Mouse (Mus musculus) left cerebral cortex, postnatal 36 days (tissue): ENCODE results near the gene Unc45a. TPM values are rescaled to one million over a fixed set of nuclear protein-coding genes. Genes with fewer than 3 reads are reported as not detected.

Experiments used
- DNase-seq, 2 experiments: peaks; one replicate each; pipeline ENCODE4 v3.0.0; 2021 to 2022; ENCODE audit warnings: low spot score in 2 of 2, mixed read lengths in 1 of 2
- intact Hi-C: fragments of 180-260 bp; cut with DNase I; formaldehyde crosslinking; loops from one replicate; pipeline ENCODE4 v1.15.1; 2025
- total RNA-seq, 2 experiments: library from RNA; stranded (reverse); gene quantifications; 2 replicates each; pipeline ENCODE4 v1.2.3; 2021

The Unc45a gene
- total RNA-seq, 2 experiments from 2014 or later = 36.4 to 39.6 TPM

DNA sequence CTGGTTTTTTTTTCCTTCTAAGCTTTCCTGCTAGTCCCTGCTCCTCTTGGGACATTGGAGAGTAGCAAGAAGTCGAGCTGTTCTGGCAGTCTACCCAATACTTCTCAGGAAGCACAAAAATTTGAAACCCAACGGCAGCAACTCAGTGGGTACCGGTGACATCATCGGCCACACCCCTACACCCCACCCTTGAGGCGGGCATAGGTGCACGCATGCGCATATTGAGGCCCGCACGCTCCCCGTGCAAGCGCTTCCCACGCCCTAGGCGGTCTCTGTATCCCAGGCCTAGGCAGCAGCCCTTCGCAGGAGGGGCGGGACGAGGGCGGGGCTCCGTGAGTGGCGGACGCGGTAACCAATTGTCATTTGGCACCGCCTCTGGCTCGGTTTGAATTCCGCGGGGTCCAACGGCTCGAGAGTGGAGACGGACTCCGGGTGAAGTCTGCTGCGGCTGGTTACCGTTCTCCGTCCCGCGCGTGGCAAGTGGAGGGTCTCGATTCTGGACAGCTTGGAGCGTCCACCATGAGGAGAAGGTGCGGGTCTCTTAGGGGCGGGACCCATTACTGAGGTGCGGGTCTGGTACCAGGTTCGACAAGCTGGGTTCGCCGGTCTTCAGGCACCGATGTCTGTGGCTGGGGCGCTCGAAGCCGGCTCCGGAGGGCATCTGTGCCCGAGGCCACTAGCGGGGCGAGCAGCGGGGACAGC, 46.6 kb downstream of the Unc45a start, which contains the start of gene Prc1:
Gene Prc1 (plus strand): TSS at position 389 of the 702 bp plus-strand sequence.
- intact Hi-C loops = no loop called here
- DNase-seq = peak; percentile 98 to 99

DNA sequence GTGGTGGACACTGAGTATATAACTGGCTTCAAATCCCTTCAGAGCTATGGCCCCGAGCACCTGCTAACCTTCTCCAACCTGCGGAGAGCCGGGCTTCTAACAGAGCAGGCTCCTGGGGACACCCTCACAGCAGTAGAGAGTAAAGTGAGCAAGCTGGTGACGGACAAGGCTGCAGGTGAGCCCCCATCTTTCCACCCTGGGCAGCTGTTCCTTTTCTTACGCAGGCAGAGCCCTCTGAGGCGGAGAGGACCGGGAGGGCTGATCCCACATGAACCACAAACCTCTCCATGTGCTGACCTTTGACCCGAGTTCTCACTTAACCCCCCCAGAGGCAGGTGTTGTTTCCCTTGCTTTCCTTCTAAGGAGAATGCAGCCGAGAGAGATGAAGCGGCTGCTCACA, 53.1 kb downstream of the Unc45a start:
- DNase-seq = no peak
- intact Hi-C loops = no loop called here

DNA sequence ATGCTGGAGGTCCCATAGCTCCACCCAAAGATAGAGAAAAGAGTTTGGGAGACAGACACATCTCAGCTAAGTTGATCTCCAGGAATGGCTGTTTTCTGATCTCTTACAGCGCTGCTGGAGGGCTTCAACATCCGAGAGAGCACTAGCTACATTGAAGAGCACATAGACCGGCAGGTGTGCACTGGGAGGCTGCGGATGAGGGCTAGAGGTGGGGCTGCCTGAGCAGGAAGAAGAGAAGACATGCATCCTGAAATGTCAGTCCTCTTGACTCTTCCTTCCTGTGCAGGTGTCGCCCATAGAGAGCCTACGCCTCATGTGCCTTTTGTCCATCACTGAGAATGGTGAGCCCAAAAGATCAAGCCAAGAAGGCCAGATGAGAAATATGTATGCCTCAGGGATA, 55.1 kb downstream of the Unc45a start:
- DNase-seq = no peak
- intact Hi-C loops = no loop called here

DNA sequence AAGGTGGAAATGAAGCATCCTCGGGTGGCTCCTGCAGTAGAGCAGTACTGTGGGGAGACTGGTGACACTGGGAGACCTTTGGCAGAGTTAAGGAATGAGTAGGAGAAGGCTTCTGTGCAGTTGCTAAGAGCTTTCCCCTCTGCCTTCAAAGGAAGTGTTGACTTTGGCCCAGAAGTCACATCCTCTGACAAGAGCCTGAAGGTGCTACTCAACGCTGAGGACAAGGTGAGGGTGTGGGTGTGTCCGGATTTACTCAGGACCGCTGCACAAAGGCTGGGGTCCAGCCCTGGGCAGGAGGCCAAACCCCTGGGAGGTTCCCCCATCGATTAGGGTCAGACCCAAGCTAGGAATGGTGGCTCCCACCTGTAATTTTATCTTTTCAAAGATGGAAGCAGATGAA, 56.4 kb downstream of the Unc45a start:
- DNase-seq = no peak
- intact Hi-C loops = no loop called here

DNA sequence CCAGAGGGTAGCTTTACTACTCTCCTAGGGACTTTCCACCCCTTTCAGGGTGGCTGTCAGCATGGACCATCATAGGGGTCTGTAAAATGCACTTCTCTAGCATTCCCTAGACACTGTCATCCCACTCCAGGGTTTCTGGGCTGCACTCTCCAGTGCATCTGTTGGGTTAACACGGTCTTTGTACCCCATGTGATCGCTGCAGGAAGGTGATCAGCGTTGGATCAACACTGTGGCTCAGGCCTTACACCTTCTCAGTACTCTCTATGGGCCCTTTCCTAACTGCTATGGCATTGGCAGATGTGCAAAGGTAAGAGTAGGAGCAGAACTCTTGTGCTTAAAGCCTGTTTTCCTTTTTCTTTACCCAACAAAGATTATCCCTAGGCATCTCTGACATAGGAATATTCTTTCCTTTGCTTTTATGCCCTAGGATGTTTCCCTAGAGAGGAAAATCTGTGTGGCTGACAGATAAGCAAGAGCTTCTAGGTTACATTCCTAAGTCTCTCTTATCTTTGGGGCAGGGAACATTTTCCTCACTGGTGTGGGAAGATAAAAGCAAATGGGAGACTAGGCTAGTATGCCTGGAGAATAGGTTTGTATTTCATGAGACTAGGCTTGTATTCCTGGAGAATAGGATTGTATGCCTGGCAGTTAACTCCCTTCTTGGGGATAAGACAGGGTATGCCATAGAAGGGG, 57.4 kb downstream of the Unc45a start:
- no peak for DNase-seq
- intact Hi-C loops = no loop called here

DNA sequence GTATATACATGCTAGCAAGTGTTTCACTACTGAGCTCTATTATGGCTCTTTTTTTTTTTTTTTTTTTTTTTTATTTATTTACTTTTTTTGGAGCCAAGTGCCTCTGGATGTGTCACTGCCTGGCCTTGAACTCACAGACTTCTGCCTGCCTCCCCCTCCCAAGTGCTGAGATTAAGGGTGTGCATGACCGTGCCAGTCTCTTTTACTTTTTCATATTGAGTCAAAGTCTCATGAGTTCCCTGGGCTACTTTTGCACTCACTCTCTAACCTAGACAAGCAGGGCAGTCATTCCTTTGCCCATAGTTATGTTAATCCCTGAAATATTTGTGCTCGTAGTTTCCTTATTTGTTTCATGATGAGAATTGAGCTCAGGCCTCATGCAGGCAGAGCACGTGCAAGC, 59.2 kb downstream of the Unc45a start:
- DNase-seq = no peak
- intact Hi-C loops = no loop called here

DNA sequence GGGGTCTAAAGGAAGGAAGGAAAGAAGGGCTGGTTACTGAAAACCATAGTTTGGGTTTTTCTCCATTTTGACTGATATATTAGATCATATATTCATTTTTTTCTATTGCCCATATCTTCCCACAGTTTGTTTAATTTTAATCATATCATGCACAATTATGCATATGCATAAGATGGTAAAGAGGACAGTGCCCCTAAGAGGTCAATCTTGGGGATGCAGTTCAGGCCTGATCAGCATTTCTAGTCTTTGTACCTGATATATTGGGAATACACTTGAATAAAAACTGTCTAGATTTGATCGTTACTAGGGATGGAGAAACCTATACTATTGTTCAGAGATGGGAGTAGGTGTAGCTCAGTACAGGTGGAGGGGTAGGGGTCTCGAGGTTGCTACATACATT, 59.8 kb downstream of the Unc45a start:
- DNase-seq = no peak
- intact Hi-C loops = no loop called here

DNA sequence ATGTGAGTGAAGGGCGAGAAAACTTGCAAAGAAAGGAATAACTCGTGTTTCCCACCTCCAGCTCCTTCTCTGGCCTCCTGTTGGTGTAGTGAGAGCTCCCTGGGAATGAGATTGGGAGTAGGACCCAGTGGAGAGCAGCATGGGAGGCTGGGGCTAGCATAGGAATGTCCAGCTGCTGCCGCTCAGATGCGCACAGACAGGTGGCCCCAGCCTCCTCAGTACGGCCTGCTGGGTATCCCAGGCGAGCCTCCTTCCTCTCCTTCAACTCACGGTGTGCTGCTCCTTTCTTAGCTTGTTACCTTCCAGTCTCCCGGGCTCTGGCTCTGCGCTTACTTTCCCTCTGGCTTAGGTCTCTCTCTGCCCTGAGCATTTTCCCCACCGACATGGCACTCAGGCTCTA, 60.8 kb downstream of the Unc45a start:
- DNase-seq = no peak
- intact Hi-C loops = no loop called here

DNA sequence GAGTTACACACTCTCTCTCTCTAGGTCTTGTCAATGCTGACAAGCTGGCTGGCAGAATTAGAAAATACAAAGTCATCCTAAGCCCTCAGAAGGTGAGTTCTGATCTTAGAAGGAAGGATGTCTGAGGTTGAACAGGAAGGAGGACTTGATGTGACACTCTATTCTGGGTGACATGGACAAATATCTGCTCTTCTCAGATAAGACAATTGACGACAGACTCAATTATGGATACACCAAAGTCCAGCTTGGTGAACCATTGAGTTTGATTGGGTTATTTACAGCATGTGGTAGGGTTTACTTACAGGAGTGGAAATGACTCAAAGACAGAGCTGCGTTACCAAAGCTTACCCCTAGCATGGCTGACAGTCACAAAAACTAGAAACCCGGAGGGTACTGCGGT, 64.4 kb downstream of the Unc45a start:
- no peak for DNase-seq
- intact Hi-C loops = no loop called here

Other genes starting within 250 kb of the Unc45a start
- gene Idh2, start 225.6 kb downstream of the Unc45a start, total RNA-seq = 10 to 100 TPM; 52.2 to 55.6 TPM
- gene Sema4b, start 154.2 kb downstream of the Unc45a start, total RNA-seq = 10 to 100 TPM; 16.9 to 19.1 TPM
- gene Cib1, start 108.2 kb downstream of the Unc45a start, total RNA-seq = 10 to 100 TPM; 21.7 to 21.8 TPM
- gene Gdpgp1, start 108.1 kb downstream of the Unc45a start, total RNA-seq = 1 to 10 TPM; 6.0 to 6.6 TPM
- 1 to 10 TPM; 1.7 to 1.8 TPM for gene Ttll13, start 94.6 kb downstream of the Unc45a start, total RNA-seq
- 10 to 100 TPM; 44.8 to 45.9 TPM for gene Ngrn, start 79.8 kb downstream of the Unc45a start, total RNA-seq
- 10 to 100 TPM; 19.0 to 25.3 TPM for gene Vps33b, start 71.4 kb downstream of the Unc45a start, total RNA-seq
- gene Prc1, start 46.6 kb downstream of the Unc45a start, total RNA-seq = 1 to 10 TPM in 1 of 2 experiments, under 1 TPM in 1; 0.95 to 1.8 TPM
- gene Rccd1, start 16.6 kb downstream of the Unc45a start, total RNA-seq = 10 to 100 TPM; 13.1 to 17.1 TPM
- 10 to 100 TPM; 52.9 to 65.7 TPM for gene Hddc3, start 2.1 kb upstream of the Unc45a start, total RNA-seq
- gene Man2a2, start 30.4 kb upstream of the Unc45a start, total RNA-seq = 100 to 1,000 TPM; 128 to 158 TPM
- gene Fes, start 46.9 kb upstream of the Unc45a start, total RNA-seq = 1 to 10 TPM; 6.0 to 7.1 TPM
- 10 to 100 TPM; 30.7 to 38.5 TPM for gene Furin, start 64.4 kb upstream of the Unc45a start, total RNA-seq
- 1 to 10 TPM; 5.2 to 5.9 TPM for gene Blm, start 194.1 kb upstream of the Unc45a start, total RNA-seq